Mouse (Mus musculus) hematopoietic stem cell, adult 5-6 weeks (primary cell): Measurements from ENCODE around the gene Rptn. TPM values are rescaled to one million over a fixed set of nuclear protein-coding genes. Genes with fewer than 3 reads are reported as not detected.
A peak's percentile ranks its signal among the peaks of the same experiment; 100 is the strongest.
"Not testable (repeated sequence)": the region's sequence is repeated elsewhere in the genome, so short reads cannot be mapped to it uniquely, and the experiment has no call there.

Experiments used
- ATAC-seq, 2 experiments: fragments of 125-278 bp in 1 of 2; replicated peaks in 1 of 2; 2 replicates each; pipeline ENCODE4 v1.8.0; 2016 to 2017; ENCODE audit warnings: inconsistent platforms in 2 of 2, mild to moderate bottlenecking in 2 of 2, moderate number of reproducible peaks in 2 of 2, low read depth in 1 of 2, moderate TSS enrichment in 1 of 2; ENCODE audit not compliant: low FRiP score in 2 of 2, poor library complexity in 2 of 2, severe bottlenecking in 2 of 2, insufficient read depth in 1 of 2, low TSS enrichment in 1 of 2
- total RNA-seq: library from RNA; stranded (forward); fragments of 172-1452, 232-1000 nt; gene quantifications from 2 replicates; pipeline ENCODE4 v1.2.3, GENCODE M21; 2017

The Rptn gene
- total RNA-seq, 1 experiment from 2014 or later: not detected

GRCm38 (mm10) chr3:93446128-93446755, 52.7 kb downstream of the Rptn start:
- no peak for ATAC-seq

- ATAC-seq: not testable (repeated sequence)
These were observed 53.2 kb downstream of the Rptn start for GRCm38 (mm10) chr3:93446756-93447137.

- ATAC-seq: peak in 1 of 2 experiments; percentile 43; a peak in 2 of 4 replicates
These were observed 53.8 kb downstream of the Rptn start for GRCm38 (mm10) chr3:93447138-93447841.

Other genes starting within 250 kb of the Rptn start
- gene Crnn, start 248.9 kb upstream of the Rptn start, total RNA-seq: not detected in 2 replicates
- gene Flg2, start 196.4 kb upstream of the Rptn start, total RNA-seq: not detected in 2 replicates
- not detected in 2 replicates for gene Flg, start 120.2 kb upstream of the Rptn start, total RNA-seq
- gene Hrnr, start 74.0 kb upstream of the Rptn start, total RNA-seq: not detected in 2 replicates
- not detected in 2 replicates for gene Tchh, start 48.6 kb downstream of the Rptn start, total RNA-seq
- gene Tchhl1, start 75.1 kb downstream of the Rptn start, total RNA-seq: not detected in 2 replicates
- 49.1 and 66.1 TPM in 2 replicates for gene S100a11, start 126.8 kb downstream of the Rptn start, total RNA-seq
- 357 and 381 TPM in 2 replicates for gene S100a10, start 161.4 kb downstream of the Rptn start, total RNA-seq